Mouse (Mus musculus): ENCODE data around the gene Adal. TPM values are rescaled to one million over a fixed set of nuclear protein-coding genes. Genes with fewer than 3 reads are reported as not detected.

Gene Adal
- polyA plus RNA-seq, 2 experiments from 2014 or later = 15.3 to 25.7 TPM

DNA sequence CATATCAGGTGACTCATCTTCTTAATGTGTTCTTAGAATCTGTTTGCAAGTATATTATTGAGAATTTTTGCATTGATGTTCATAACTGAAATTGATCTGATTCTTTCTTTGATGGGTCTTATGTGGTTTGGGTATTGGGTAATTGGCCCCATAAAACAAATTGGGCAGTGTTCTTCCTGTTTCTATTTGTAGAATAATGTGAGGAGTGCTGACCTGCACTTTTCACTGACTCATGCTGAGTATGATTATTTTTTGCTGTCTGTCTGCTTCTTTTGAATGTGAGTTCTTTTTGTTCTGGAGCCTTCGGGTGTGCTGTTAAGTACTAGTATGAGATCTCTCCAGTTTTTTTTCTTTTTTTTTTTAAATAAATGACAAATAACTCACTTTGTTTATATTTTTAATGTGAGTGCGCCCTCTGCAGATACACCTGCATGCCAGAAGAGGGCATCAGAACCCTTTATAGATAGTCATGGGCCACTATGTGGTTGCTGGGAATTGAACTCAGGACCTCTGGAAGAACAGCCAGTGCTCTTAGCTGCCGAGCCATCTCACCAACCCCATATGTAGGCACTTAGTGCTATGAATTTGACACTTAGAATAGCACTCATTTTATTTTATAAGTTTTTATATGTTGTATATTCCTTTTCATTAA, 38.7 kb downstream of the Adal start:
- ATAC-seq = no peak

DNA sequence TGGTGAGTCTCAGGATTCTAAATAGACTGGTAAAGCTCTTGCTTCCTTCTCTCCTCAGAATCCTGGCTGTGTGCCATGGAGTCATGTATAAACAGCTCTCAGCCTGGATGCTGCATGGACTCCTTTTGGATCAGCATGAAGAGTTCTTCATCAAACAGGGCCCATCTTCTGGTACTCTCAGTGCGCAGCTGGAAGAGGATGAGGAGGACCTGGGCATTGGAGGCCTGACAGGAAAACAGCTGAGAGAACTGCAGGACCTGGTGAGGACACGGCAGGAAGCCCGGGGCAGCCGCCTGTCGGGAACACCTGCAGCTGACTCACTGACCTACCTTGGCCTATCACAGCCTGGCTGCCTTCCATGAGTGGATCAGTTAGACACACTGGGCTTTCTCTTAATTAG, 43.2 kb downstream of the Adal start:
- no peak for ATAC-seq

DNA sequence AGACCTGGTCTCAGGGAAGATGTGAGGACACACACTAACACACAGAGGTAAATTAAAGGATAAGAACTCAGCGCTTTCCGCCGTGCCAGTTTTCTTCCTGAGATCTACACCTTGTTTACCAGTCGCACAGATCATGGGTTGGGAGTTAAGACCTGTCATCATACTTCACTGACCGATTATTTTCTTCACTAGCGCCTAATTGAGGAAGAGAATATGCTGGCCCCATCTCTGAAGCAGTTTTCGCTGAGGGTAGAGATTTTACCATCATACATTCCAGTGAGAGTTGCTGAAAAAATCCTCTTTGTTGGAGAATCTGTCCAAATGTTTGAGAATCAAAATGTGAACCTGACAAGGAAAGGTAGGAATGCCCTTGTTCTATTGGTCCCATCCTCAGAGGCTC, 43.9 kb downstream of the Adal start:
- ATAC-seq = no peak

DNA sequence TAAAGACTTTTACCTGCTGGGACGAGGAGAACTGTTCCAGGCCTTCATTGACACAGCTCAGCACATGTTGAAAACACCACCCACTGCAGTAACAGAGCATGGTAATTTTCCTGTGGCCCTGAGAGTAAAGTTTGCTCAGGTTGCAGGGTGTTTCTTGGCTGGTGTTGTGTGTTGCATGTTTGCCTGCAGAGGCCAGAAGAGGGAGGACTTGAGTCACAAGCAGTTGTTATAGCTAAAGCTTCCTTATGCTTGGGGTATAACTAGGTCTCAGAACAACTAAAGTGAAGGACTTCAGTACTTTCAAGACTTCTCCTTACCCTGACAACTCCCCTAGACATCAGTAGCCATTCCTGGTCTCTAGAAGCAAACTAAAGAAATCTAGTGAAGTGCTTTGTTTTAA, 48.3 kb downstream of the Adal start:
- ATAC-seq = no peak

DNA sequence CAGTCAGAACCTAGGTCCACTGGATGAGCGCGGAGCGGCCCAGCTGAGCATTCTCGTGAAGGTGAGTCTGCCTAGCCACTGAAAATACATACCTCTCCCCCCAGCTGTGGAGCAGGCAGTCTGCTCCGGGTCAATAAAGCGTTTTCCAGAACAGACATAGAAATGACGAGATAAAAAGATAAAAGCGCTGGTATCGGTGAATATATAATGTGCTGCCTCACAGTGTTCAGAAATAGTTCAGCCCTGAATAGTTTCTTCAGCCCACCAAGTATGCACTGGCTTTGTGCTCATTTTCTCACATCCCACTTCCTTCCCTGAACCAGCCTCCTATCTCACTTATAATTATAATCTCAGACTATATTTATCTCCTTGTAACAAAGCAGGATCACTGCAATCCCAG, 55.2 kb downstream of the Adal start:
- no peak for ATAC-seq

DNA sequence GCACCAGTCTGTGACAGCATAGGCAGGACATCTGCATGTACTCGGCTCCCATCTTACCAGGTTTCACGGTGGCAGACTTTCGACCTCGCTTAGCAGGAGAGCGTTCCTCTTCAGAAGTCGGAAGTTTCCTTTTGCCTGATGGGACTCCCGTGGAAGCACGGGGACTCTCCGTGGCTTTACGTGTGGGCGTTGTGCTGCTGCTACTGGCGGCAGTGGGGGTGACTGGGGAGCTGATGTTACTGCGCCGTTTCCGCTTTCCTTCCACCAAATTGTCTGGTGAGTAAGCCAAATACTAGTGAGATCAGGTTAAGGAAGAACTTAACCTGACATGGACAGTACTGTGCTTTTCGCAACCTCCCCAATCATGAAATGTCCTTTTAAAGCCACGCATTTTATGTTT, 64.0 kb downstream of the Adal start:
- ATAC-seq = no peak

Other genes with a start within 250 kb of the Adal start
- 10 to 100 TPM; 46.2 to 47.3 TPM for gene Ubr1, start 169.7 kb upstream of the Adal start, polyA plus RNA-seq (2017; shearing (Covaris generic))
- 10 to 100 TPM; 11.0 to 15.5 TPM for gene Tmem62, start 163.4 kb upstream of the Adal start, polyA plus RNA-seq (2017; shearing (Covaris generic))
- 100 to 1,000 TPM; 149 to 151 TPM for gene Ccndbp1, start 132.0 kb upstream of the Adal start, polyA plus RNA-seq (2017; shearing (Covaris generic))
- gene Epb42, start 103.4 kb upstream of the Adal start, polyA plus RNA-seq (2017; shearing (Covaris generic)) = under 1 TPM; 0.35 to 0.42 TPM
- gene Tgm5, start 54.6 kb upstream of the Adal start, polyA plus RNA-seq (2017; shearing (Covaris generic)) = not detected
- gene Tgm7, start 30.6 kb upstream of the Adal start, polyA plus RNA-seq (2017; shearing (Covaris generic)) = under 1 TPM in 1 of 2 experiments, not detected in 1; 0.30 TPM
- gene Lcmt2, start 225 bp downstream of the Adal start, polyA plus RNA-seq (2017; shearing (Covaris generic)) = 10 to 100 TPM in 1 of 2 experiments, 1 to 10 TPM in 1; 6.7 to 12.3 TPM
- 100 to 1,000 TPM in 1 of 2 experiments, 10 to 100 TPM in 1; 92.2 to 131 TPM for gene Tubgcp4, start 30.2 kb downstream of the Adal start, polyA plus RNA-seq (2017; shearing (Covaris generic))
- 10 to 100 TPM; 30.4 to 44.1 TPM for gene Zscan29, start 30.7 kb downstream of the Adal start, polyA plus RNA-seq (2017; shearing (Covaris generic))
- 10 to 100 TPM; 31.6 to 38.7 TPM for gene Trp53bp1, start 131.0 kb downstream of the Adal start, polyA plus RNA-seq (2017; shearing (Covaris generic))
- gene Map1a, start 149.2 kb downstream of the Adal start, polyA plus RNA-seq (2017; shearing (Covaris generic)) = under 1 TPM; 0.03 to 0.09 TPM
- 1 to 10 TPM; 6.8 to 9.5 TPM for gene Ppip5k1, start 215.0 kb downstream of the Adal start, polyA plus RNA-seq (2017; shearing (Covaris generic))
- gene Ckmt1, start 217.3 kb downstream of the Adal start, polyA plus RNA-seq (2017; shearing (Covaris generic)) = not detected
- under 1 TPM; 0.10 to 0.35 TPM for gene Strc, start 246.7 kb downstream of the Adal start, polyA plus RNA-seq (2017; shearing (Covaris generic))